Mouse (Mus musculus): ENCODE data around the gene Csrp1. TPM values are rescaled to one million over a fixed set of nuclear protein-coding genes. Genes with fewer than 3 reads are reported as not detected.
A peak's percentile ranks its signal among the peaks of the same experiment; 100 is the strongest.

Csrp1 gene
- polyA plus RNA-seq, 1 experiment, result 4.0 TPM

DNA sequence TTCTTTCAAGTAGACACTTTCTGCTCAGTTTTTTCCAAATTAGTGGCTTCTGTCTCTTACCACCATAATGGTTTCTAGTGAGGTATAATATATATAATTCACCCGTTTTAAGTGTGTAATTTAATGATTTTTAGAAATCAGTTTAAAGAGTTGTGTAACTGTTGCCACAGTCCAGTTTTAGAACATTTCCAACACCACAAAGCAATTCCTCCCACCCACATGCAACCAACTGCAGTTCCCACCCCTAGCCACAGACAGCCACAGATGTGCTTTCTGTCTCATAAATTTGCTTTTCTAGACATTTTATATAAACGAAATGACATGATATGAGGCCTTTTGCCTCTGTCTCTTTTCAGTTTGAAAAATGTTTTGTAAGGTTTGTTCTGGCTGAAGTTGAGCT lies 17.1 kb upstream of the Csrp1 start:
- peaks cover 17% of the 10 kb centered on the region for H3K4me1 ChIP-seq (ENCODE audit: control insufficient read depth)
- H3K36me3 ChIP-seq (ENCODE audit: control insufficient read depth), result no peaks in the 10 kb centered on the region
- TF ChIP-seq GATA1 (IDR thresholded peaks at IDR 0.05; ENCODE audit: low read length) (no peak), TAL1 (IDR thresholded peaks at IDR 0.05; ENCODE audit: low read length) (no peak)
- H3K27me3 ChIP-seq (ENCODE audit: control insufficient read depth), result peaks cover 17% of the 10 kb centered on the region
- no peaks in the 10 kb centered on the region for H3K9me3 ChIP-seq (ENCODE audit: control insufficient read depth, low read length)
- H3K4me3 ChIP-seq (replicated peaks), result no peak overlapping the region

DNA sequence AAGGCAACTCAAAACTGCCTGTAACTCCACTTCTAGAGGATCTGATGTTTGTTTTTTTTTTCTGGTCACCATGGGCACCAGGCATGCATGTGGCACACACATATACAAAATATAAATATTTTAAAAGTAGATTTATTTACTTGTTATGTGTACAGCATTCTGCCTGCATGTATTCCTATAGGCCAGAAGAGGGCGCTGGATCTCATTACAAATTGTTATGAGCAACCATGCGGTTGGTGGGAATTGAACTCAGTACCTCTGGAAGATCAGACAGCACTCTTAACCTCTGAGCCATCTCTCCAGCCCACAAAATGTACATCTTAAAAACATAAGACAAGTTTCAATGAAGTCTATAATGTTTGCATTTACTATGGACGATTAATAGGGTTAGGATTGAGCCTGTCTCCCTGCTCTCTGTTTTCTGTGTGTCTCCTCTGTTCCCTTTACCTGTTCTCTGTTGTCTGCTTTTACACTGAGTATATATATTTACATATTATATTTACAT lies 15.5 kb upstream of the Csrp1 start:
- Histone ChIP-seq H3K4me1 (ENCODE audit: control insufficient read depth) (peaks cover 14% of the 10 kb centered on the region), H3K36me3 (ENCODE audit: control insufficient read depth) (no peaks in the 10 kb centered on the region), H3K27me3 (ENCODE audit: control insufficient read depth) (peaks cover 4% of the 10 kb centered on the region), H3K4me3 (replicated peaks) (no peak overlapping the region), H3K9me3 (ENCODE audit: control insufficient read depth, low read length) (no peaks in the 10 kb centered on the region)
- TF ChIP-seq GATA1 (IDR thresholded peaks at IDR 0.05; ENCODE audit: low read length), result no peak
- TF ChIP-seq TAL1 (IDR thresholded peaks at IDR 0.05; ENCODE audit: low read length), result no peak

DNA sequence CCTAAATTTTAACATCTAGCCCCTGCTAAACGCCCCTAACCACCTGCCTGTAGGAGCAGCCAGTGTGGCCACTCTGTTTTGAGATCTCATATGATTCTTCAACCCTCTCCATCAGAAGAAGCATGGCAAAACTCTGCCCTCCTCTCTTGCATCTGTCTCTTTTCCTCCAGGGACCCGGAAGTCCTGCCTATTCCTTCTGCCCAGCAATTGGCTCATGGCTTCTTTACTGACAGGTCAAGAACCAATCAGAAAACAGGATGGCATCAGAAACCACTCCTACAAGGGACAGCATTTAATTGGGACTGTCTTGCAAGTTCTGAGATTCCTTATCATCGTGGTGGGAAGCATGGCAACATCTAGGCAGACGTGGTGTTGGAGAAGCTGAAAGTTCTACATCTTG lies 11.5 kb upstream of the Csrp1 start:
- Histone ChIP-seq H3K9me3 (ENCODE audit: control insufficient read depth, low read length) (no peaks in the 10 kb centered on the region), H3K4me1 (ENCODE audit: control insufficient read depth) (no peaks in the 10 kb centered on the region), H3K27me3 (ENCODE audit: control insufficient read depth) (no peaks in the 10 kb centered on the region), H3K4me3 (replicated peaks) (peak overlapping the region; percentile 16), H3K36me3 (ENCODE audit: control insufficient read depth) (no peaks in the 10 kb centered on the region)
- TF ChIP-seq GATA1 (IDR thresholded peaks at IDR 0.05; ENCODE audit: low read length) (no peak), TAL1 (IDR thresholded peaks at IDR 0.05; ENCODE audit: low read length) (no peak)

DNA sequence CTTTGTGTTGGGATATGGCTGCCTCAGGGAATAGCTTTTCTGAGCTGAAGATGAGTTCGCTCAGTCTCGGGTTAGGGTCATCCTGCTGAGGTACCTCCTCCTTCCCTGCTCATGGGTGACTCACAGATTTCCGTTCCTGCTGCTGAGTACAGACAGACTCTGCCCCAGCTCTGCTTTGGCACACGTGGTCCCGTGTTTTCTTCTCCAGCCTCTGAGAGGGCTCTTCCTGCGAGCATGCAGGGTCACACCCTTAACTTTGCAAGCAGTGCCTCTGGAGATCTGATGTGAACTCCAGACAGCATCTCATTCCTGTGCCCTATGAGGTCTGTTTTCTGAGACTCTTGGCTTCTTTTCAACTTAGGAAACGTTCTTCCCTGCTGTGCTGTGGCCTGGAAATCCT lies 8.7 kb upstream of the Csrp1 start:
- Histone ChIP-seq H3K4me1 (ENCODE audit: control insufficient read depth) (peaks cover 18% of the 10 kb centered on the region), H3K36me3 (ENCODE audit: control insufficient read depth) (no peaks in the 10 kb centered on the region), H3K4me3 (replicated peaks) (no peak overlapping the region), H3K9me3 (ENCODE audit: control insufficient read depth, low read length) (no peaks in the 10 kb centered on the region; the same call in 1 of the 2 replicates), H3K27me3 (ENCODE audit: control insufficient read depth) (no peaks in the 10 kb centered on the region)
- TF ChIP-seq TAL1 (IDR thresholded peaks at IDR 0.05; ENCODE audit: low read length) (no peak), GATA1 (IDR thresholded peaks at IDR 0.05; ENCODE audit: low read length) (no peak)

DNA sequence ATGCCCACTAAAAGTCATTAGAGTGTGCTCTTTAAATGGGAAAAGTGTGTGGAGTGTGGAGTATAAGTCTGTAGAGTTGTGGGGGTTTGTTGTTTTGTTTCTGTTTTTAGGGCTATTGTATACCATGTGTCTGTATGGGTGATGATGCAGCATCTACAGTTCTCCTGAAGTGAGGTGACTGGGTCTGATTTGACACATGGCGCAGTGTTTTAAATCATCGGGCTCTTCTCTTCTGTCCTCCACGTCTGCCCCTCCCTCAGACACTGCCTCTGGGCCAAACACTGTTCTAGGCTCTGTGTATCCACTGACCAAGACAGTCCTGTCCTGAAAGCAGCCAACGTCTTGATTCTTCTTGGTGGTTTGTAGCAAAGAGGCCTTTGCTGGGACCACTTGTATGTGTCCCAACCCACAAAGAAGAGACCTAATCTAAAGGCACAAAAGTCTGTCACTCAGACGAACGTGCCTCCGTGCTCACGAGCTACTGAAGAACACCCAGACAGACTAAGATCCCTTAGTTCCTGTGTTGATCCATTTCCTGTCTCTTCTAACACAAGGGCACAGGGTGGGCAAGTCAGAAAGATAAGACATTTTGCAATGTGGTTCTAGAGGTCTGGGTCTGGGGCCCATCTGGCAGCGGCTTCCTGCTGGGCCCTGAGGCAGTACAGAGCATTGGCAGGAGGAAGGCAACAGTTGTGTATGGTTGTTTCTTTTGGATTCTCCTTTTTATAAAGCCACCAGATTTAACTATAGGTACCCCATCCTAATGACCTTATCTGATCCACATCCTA lies 5.6 kb upstream of the Csrp1 start:
- peaks cover 18% of the 10 kb centered on the region for H3K4me1 ChIP-seq (ENCODE audit: control insufficient read depth)
- TF ChIP-seq GATA1 (IDR thresholded peaks at IDR 0.05; ENCODE audit: low read length) (no peak), TAL1 (IDR thresholded peaks at IDR 0.05; ENCODE audit: low read length) (no peak)
- H3K36me3 ChIP-seq (ENCODE audit: control insufficient read depth), result no peaks in the 10 kb centered on the region
- no peaks in the 10 kb centered on the region for H3K27me3 ChIP-seq (ENCODE audit: control insufficient read depth)
- H3K9me3 ChIP-seq (ENCODE audit: control insufficient read depth, low read length), result no peaks in the 10 kb centered on the region; the same call in 1 of the 2 replicates
- no peak overlapping the region for H3K4me3 ChIP-seq (replicated peaks)

DNA sequence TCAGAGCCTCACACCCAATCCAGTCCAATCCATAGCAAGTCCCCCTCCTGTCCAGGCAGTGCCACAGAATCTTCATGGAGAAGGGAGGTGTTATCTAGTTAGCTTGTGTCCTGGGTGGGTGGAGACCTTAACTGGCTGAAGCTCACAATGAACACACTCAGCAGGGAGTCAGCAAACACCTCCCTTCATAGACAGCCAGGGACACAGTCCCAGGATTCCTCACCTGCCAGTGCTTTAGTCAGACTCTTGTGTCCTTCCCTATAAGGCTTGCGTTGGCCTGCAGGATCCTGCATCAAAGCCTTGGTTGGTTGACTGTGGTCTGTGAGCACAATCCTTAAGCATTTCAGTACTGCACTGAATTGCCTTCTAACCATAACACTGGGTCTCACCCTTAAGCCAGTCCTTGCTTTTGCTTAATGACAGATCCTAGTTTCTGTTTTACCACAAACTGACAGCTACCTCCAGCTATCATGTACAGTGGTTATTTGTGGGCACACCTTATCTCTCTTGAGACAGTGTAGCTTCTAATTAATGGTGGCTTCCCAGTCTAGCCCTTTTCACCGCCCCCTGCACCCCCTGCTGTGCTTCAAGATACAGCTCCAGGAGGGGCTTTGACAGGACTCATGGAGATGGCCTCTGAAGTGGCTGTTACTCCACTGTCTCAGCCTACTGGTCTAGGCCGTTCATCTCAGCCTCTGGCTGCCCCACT lies 4.8 kb upstream of the Csrp1 start:
- no peak for TF ChIP-seq TAL1 (IDR thresholded peaks at IDR 0.05; ENCODE audit: low read length)
- no peak for TF ChIP-seq GATA1 (IDR thresholded peaks at IDR 0.05; ENCODE audit: low read length)
- Histone ChIP-seq H3K9me3 (ENCODE audit: control insufficient read depth, low read length) (no peaks in the 10 kb centered on the region; the same call in 1 of the 2 replicates), H3K27me3 (ENCODE audit: control insufficient read depth) (no peaks in the 10 kb centered on the region), H3K4me1 (ENCODE audit: control insufficient read depth) (peaks cover 23% of the 10 kb centered on the region), H3K4me3 (replicated peaks) (no peak overlapping the region), H3K36me3 (ENCODE audit: control insufficient read depth) (no peaks in the 10 kb centered on the region)

DNA sequence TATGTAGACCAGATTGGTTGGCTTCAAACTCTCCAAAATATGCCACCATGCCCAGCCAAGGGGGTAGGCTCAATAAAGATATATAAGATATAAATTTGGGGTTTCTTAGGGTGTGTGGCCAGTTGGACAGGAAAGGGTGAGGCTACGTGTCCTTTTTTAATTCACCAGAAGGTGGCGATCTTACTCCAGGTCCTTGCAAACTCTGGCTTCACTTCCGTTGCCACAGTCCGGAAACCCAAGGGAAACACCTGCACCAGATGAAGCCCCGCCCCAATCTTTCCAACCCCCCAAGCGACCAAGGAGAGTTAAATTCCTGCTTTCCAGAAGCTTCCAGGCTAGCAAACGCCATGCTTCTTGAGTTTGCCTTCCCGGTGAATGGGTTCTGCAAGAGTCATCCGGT lies 375 bp upstream of the Csrp1 start:
- no peak for TF ChIP-seq TAL1 (IDR thresholded peaks at IDR 0.05; ENCODE audit: low read length)
- TF ChIP-seq GATA1 (IDR thresholded peaks at IDR 0.05; ENCODE audit: low read length), result no peak
- Histone ChIP-seq H3K4me1 (ENCODE audit: control insufficient read depth) (peaks cover 20% of the 10 kb centered on the region), H3K27me3 (ENCODE audit: control insufficient read depth) (no peaks in the 10 kb centered on the region)

DNA sequence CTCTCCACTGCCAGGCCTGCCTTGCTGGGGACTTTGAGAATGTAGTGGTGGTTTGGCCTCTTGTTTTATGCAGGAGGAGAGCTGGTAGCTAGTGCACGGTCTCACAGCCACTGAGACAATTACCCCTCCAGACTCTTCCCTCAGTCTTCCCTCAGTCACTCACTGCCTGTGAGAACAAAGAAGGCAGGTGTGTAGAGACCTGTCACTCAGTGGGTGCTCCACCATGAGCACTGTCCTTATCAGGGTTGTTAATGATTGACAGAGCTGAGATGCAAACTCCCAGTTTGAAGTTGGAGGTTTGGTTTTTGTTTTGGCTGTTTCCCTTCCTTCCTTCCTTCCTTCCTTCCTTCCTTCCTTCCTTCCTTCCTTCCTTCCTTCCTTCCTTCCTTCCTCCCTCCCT lies 3.2 kb downstream of the Csrp1 start:
- TF ChIP-seq GATA1 (IDR thresholded peaks at IDR 0.05; ENCODE audit: low read length), result no peak
- no peak for TF ChIP-seq TAL1 (IDR thresholded peaks at IDR 0.05; ENCODE audit: low read length)
- Histone ChIP-seq H3K36me3 (ENCODE audit: control insufficient read depth) (no peaks in the 10 kb centered on the region), H3K4me1 (ENCODE audit: control insufficient read depth) (peaks cover 17% of the 10 kb centered on the region)

More for the DNA sequence above, 375 bp upstream of the Csrp1 start:
- Histone ChIP-seq H3K36me3 (ENCODE audit: control insufficient read depth) (no peaks in the 10 kb centered on the region), H3K4me3 (replicated peaks) (no peak overlapping the region), H3K9me3 (ENCODE audit: control insufficient read depth, low read length) (no peaks in the 10 kb centered on the region; the same call in 1 of the 2 replicates)

DNA sequence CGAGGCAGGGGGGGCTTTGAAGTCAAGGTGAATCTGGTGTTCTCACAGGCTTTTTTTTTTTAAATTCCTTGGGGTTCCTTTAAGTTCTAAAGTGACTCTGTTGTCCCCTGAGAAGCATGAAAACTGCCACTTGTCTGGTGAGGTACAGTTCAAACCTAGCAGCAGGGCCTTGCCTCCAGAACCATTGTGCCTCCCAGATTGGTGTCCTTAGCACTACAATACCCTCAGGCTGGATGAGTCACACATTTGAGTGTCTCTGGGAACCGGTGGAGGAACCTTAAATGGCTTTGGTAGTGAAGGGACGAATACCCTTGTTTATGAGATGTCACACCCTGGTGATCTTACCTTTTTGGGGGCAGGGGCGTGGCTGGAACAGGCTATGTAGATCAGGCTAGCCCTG lies 4.3 kb downstream of the Csrp1 start:
- Histone ChIP-seq H3K4me1 (ENCODE audit: control insufficient read depth) (peaks cover 28% of the 10 kb centered on the region), H3K36me3 (ENCODE audit: control insufficient read depth) (no peaks in the 10 kb centered on the region), H3K9me3 (ENCODE audit: control insufficient read depth, low read length) (no peaks in the 10 kb centered on the region), H3K4me3 (replicated peaks) (no peak overlapping the region), H3K27me3 (ENCODE audit: control insufficient read depth) (no peaks in the 10 kb centered on the region)
- TF ChIP-seq TAL1 (IDR thresholded peaks at IDR 0.05; ENCODE audit: low read length) (no peak), GATA1 (IDR thresholded peaks at IDR 0.05; ENCODE audit: low read length) (no peak)

More for the DNA sequence above, 3.2 kb downstream of the Csrp1 start:
- Histone ChIP-seq H3K27me3 (ENCODE audit: control insufficient read depth) (no peaks in the 10 kb centered on the region), H3K9me3 (ENCODE audit: control insufficient read depth, low read length) (no peaks in the 10 kb centered on the region), H3K4me3 (replicated peaks) (no peak overlapping the region)

All from erythroblast, embryonic 14.5 days (primary cell).